Mouse (Mus musculus): ENCODE data around the gene Golga5. TPM values are rescaled to one million over a fixed set of nuclear protein-coding genes. Genes with fewer than 3 reads are reported as not detected.

Golga5 gene
- polyA plus RNA-seq, 1 experiment from 2014 or later: 41.2 TPM

Other genes with a start within 250 kb of the Golga5 start
- gene Rin3, start 186.1 kb upstream of the Golga5 start, polyA plus RNA-seq (2016; fragmentation: Nextera tagmentation; extraction: Ambion mirVana): 4.4 and 5.5 TPM in 2 replicates
- gene Lgmn, start 29.3 kb upstream of the Golga5 start, polyA plus RNA-seq (2016; fragmentation: Nextera tagmentation; extraction: Ambion mirVana): 63.0 and 70.6 TPM in 2 replicates
- gene Chga, start 85.8 kb downstream of the Golga5 start, polyA plus RNA-seq (2016; fragmentation: Nextera tagmentation; extraction: Ambion mirVana): 10.1 and 12.2 TPM in 2 replicates
- gene Itpk1, start 235.8 kb downstream of the Golga5 start, polyA plus RNA-seq (2016; fragmentation: Nextera tagmentation; extraction: Ambion mirVana): 12.0 and 15.0 TPM in 2 replicates